Mouse (Mus musculus) frontal cortex, postnatal 25 days (tissue): ENCODE results near the gene Tmem86b.

ENCODE experiments used
- DNase-seq, 2 experiments: peaks; one replicate each; pipeline ENCODE4 v3.0.0; 2022; ENCODE audit warnings: low spot score in 2 of 2

The Tmem86b gene

GRCm38 (mm10) chr7:4631031-4631430, at the start of gene Tmem86b:
Tmem86b (minus strand) TSS chr7:4631422.
- no peak for DNase-seq

GRCm38 (mm10) chr7:4675200-4675599, 44.0 kb upstream of the Tmem86b start:
- DNase-seq: no peak

DNA sequence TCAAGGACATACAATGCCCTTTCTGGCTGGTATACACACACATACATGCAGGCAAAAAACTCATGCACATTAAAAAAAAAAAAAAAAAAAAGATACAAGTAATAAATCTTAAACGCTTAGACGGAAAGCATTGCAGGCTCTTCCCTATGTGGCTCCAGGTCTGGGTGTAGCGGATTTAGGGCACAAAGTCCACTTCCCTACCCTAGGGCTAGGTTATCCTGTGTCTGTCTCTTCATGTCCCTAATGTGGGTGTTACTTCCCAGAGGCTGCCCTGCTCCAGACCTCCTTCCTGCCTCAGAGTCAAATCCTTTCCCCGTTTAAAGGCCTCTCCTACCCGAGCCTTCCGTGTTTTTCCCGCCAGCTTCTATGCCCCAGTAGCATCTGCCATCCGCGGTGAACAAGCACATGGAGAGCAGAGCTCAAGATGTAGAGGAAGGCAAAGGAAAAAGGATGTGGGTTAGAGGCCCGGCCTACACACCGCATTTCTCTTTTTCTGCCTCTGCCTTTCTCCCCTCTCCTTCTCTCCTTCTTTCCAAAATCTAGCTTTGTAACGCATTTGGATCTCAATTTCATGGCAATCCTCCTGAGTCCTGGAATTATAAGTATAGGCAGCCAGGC, 43.0 kb upstream of the Tmem86b start:
- DNase-seq: no peak

DNA sequence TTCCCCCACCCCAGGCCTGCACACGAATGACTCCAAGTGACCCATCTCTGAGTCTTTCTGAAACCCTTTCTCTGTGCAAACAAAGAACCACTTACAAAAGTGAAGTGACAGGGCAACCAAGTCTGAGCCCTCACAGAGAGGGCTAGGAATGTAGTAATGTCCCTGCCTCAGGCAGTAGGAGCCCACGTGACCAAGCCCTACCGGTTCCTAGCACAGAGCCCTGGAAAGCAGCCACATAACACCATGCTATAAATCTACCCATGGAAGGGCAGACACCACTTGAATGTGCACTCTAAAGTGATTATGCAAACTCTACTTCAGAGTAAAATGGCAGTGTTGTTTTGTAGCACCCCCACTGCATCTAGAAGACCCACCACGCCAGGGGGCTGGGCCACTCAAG, 40.7 kb upstream of the Tmem86b start:
- no peak for DNase-seq

DNA sequence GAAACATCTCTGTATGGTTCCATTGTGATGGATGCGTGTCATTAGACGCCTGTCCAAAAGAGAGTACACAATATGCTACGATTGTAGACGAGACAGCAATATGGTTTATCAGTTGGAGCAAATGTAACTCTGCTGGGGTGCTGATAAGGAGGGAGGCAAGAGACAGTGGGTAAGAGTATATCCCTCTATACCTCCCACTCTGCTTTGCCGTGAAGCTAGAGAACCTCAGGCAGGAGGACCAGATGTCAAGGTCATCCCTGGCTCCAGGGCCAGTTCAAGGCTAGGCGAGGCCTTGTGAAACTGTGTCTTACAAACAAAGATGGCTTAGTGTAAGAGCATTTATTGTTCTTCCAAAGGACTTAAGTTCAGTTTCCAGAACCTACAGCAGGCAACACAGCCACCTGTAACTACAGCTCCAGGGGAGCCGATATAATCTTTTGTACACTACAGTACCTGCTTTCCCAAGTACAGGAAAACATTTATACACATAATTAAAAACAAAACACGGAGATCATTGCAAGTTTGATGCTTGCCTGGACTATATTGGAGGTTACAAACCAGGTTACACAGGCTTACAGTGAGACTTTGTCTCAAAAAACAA, 39.5 kb upstream of the Tmem86b start:
- no peak for DNase-seq

- DNase-seq: no peak
Measured at GRCm38 (mm10) chr7:4669156-4669555, 37.9 kb upstream of the Tmem86b start.

DNA sequence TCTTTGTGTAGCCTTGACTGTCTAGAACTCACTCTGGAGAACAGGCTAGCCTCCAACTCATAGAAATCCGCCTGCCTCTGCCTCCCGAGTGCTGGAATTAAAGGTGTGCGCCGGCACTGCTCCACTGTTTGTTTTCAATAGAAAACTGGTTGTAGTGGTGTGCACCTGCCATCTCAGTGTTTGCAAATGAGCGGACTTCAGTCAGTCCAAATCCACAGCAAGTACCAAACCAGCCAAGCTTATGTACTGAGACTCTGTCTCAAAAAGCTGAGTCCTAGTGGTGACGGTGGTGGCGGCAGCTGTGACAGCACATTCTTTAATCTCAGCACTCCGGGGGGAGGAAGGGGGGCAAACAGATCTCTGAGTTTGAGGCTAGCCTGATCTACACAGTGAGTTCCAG, 37.3 kb upstream of the Tmem86b start:
- no peak for DNase-seq

DNA sequence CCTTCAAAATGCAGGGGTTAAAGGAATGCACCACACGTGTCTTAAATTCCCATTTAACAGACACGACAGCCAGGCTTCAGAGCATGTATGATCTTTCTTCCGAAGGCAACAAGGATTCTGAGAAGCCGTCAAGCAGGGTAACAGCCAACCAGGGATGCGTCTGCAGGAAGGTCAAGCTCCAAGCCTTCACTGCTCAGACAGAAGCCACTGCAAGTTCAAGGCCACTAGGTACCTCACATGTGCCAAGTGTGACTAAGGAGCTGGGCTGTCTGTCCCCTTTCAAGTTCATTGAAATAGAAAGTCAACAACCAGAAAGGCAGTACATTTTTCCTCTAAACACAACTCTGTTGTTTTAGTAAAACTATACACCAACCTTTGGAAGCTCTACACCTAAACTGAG, 35.6 kb upstream of the Tmem86b start:
- no peak for DNase-seq

DNA sequence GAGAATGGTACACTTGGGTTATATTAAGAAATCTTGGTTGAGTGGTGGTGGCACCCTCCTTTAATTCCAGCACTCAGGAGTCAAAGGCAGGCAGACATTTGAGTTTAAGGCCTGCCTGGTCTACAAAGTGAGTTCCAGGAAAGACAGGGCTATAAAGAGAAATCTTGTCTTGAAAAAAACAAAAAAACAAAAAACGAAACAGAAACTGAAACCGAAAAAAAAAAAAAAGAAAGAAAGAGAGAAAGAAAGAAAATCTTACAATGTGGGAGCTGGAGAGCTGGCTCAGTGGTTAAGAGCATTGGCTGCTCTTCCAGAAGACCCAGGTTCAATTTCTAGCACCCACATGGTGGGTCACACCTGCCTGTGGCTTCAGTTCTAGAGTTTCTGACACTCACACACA, 32.5 kb upstream of the Tmem86b start:
- DNase-seq: no peak

GRCm38 (mm10) chr7:4663179-4663578, 32.0 kb upstream of the Tmem86b start:
- no peak for DNase-seq

DNA sequence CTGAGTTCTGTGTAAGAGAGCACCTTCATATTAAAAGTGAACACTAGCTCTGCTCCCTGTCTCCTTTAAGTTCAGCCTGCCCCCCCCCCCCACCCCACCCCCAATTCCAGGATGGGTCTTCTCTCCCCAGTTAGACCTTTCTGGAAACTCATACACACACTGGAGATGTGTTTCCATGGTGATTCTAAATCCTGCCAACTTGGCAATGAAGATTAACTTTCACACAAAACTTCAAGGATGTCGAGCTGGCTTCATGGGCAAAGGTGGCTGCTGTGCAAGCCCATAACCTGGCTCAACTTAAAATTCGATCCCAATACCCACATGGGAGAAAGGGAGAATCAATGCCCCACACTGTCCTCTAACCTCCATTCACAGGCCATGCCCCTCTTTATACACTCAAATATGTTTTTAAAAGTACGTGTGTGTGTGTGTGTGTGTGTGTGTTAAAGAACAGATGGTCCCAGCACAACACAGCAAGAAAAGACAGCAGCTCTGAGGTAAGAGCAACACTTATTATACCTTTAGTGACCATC, 28.8 kb upstream of the Tmem86b start:
- no peak for DNase-seq

GRCm38 (mm10) chr7:4658912-4659551, 27.8 kb upstream of the Tmem86b start, which contains the start of gene Ppp6r1:
Ppp6r1 (minus strand) TSS chr7:4659019.
- peak; percentile 88 to 95 for DNase-seq

GRCm38 (mm10) chr7:4658128-4658907, 27.1 kb upstream of the Tmem86b start:
- DNase-seq: no peak

DNA sequence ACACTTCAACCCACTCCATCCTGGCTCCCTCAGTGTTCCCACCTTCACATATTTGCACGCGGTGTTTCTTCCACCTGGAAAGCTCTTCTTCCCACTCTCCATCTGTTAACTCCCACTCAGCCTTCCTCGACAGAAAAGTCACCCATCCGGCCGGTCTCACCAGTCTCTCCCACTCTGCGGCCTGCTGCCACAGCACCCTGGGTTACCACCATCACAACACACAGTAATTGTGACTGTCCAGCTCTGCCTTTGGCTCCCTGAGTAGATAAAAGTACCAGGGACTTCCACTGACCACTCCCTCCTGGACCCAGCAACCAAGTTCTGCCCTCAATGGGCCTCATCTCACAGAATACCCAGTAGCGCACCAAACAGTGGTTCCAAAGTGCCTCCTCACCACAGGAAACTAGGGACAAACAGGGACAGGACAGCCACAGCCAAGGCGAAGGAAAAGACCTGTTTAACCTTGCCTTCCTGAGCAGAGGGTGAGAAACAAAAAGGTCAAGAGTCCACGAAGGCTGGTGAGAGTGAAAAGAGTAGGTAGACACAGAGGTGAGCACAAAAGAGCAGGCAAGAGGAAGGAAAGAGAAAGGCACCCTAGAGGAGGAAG, 26.4 kb upstream of the Tmem86b start:
- peak in 1 of 2 experiments; percentile 21 for DNase-seq

DNA sequence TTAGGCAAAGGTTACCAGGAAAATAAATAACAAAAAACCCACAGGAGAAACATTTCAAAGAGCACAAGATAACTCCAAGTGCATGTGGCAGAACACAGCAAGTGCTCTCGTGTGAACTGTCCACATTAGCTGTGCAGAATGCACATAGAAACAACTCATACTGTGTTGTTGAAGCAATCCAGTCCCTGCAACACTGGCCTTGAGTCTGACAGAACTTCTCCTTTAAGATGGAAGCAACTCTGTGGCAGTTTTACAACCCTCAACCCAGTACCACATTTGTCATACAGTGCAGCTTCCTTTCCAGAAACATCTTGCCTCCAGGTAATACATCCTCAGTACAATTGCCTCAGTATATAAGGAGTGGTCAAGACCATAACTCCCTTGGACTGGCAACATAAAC, 25.6 kb upstream of the Tmem86b start:
- DNase-seq: no peak

- DNase-seq: no peak
Measured at GRCm38 (mm10) chr7:4655916-4656315, 24.7 kb upstream of the Tmem86b start.

DNA sequence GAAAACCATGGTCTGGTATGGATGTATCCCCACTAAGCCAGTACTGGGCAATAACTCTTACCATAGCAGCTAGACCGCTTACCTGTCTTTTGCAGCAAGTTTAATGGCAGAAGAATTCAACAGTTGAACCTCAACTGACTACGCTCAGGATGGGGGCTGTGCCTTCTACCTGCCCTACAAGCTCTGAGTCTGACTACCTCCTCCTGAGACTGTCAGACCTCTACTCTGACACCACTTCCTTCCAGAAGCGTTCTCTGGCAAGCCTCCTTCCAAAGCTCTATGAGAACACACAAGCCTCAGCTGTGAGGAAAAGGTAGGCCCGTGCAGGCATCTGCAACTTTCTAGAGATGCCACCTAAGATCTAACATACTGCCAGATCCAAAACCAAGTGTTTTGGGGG, 24.2 kb upstream of the Tmem86b start:
- no peak for DNase-seq

- DNase-seq: no peak
Measured at GRCm38 (mm10) chr7:4654221-4654620, 23.0 kb upstream of the Tmem86b start.

DNA sequence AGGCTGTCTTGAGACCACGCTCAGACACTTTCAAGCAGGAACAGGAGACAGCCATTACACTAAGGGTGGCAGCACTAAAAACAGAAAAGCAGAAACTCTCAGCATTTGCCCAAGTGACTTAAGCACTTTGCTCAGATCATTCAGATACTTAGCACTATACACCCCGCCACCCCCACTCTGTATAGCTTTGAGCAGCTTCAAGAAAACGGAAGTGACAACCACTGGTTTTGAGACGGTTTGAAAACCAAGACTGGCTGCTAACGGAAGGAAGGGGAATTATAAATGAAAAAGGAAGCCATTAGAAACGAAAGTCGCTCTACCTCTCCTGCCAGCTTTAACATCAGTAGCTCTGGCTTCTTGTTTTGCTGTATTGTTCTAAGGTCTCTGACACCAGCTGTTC, 22.6 kb upstream of the Tmem86b start:
- DNase-seq: no peak

DNA sequence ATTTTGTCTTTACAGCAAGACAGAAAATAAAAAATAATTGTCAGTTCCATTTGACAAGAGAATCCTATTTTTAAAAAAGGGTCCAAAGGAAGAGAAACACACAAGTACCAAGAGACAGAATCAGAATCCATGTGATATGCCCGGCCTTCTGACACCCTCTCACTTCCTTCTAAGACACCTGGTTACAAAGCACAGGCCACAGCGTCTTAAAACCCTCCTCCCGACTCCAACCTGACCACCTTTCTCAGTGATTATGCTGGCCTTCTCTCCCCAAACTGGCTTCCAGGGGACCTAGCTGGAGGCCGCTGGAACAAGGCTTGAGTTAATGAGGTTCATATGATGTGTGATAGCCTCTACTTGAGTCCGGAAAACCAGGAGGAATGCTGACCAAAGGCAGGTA, 22.1 kb upstream of the Tmem86b start:
- DNase-seq: no peak

- no peak for DNase-seq
Measured at GRCm38 (mm10) chr7:4652726-4653125, 21.5 kb upstream of the Tmem86b start.

- DNase-seq: no peak
Measured at GRCm38 (mm10) chr7:4651581-4651980, 20.4 kb upstream of the Tmem86b start.
